Mouse (Mus musculus) spleen, postnatal 36 days (tissue): ENCODE results near the gene Syk.

Experiments used
- DNase-seq, 2 experiments: peaks; one replicate each; pipeline ENCODE4 v3.0.0; 2022; ENCODE audit warnings: low spot score in 2 of 2, mixed read lengths in 1 of 2

Gene Syk

GRCm38 (mm10) chr13:52582878-52583661, at the start of gene Syk:
Gene Syk (plus strand): TSS chr13:52583173.
- peak; percentile 79 to 82 for DNase-seq

DNA sequence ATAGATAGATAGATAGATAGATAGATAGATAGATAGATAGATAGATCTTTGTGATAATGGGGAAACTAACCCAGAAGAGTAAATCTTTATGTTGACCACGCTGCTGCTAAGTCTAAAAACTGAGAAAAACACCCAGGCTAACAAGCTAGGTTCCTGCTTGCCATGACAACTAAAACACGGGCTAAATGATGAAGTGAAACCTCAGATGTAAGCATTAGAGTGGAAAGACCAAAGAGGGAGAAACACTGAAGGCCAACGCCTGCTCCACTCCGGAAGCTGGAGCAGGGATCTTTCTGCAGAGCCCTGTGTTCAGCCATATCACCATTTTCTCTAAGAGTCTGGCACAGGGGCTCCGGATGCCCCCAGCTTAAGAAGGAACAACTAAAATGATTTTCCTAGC, 49.3 kb upstream of the Syk start:
- peak; percentile 36 to 46 for DNase-seq

GRCm38 (mm10) chr13:52535542-52535941, 47.4 kb upstream of the Syk start:
- DNase-seq, result peak; percentile 70 to 76

DNA sequence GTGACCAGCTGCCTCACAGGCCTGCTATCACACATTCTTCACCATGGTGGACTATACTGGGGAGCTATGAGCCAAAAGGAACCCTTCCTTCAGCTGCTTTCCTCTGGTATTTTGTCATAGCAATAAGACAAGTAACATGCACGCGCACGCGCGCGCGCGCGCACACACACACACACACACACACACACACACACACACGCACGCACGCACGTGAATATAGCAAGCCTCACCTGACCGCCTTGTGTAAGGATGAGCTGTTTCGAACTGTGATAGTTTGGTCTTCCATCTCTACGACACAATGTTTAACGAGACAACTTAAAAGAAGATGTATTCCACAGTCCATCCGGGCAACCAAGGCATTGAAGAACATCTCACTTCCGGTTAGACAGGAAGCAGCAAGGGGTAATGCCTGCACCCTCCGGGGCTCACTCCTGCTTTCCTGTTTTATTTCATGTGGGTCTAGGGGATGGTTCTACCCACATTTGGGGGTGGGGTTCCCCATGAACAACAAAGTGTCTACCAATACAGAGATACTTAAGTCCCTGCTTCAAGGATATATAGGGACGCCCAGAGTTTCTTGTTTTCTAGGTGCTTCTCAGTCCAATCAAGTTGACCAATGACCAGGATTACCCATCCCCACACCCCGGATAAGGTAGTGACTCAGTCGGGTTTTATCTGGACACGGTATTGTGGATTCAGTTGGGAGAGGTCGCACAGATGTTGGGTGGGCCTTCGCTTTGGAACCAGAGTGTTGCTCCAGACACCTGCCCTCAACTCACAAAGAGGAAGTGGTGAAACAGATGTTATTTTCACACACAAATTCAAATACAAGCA, 45.0 kb upstream of the Syk start:
- peak; percentile 60 to 66 for DNase-seq

DNA sequence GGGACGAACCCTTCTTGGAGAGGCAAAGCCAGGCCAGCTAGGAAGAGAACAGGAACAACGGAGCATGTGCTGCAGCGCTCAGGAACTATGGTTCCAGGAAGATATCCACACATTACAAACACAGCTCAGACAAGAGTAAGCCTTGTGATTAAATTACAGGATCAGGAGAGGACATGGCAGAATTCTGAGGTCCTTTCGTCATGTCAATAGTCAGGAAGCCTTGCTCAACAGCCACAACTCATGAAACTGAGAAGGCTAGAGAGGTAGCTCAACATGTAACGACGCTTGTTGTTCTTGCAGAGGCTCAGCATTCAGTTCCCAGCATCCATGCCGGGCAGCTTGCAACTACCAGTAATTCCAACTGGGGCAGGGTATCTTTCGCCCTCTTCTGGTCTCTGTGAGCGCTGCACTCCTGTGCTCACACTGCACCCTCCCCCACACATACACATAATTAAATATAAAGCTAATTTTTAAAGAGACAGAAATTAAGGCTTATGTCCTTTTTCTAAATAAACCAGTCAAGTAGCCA, 44.3 kb upstream of the Syk start:
- peak in 1 of 2 experiments; percentile 23 for DNase-seq

GRCm38 (mm10) chr13:52539461-52539860, 43.5 kb upstream of the Syk start:
- peak; percentile 53 to 60 for DNase-seq

DNA sequence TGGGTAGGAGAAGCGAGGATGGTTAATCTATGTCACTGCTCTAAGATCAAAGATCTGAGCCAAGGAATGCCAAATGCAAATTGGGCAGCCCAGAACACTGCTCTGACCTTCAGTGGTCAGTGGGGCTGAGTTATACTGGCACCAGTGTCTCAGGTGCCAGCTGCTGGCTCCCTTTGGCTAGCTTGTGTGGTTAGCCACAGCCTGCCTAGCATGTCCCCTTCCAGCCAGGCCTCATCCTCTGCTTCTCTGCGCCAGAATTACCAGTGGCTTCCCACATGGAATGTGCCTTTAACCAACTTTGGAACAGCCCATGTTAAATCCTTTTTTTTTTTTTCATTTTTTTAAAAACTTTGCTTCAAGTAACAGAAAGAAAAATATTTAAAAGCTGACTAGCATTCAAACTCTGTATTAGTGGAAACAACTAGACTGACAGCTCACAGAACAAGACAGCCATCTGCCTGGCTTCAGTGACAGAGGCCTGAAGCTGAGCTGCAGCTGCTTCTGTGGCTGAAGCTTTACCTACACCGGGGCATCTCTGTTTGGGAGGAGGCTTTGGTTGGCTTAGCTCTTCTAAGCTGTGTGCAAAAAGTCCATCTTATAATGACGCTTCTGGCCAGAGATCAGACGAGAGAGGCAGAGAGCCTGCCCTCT, 41.5 kb upstream of the Syk start:
- no peak for DNase-seq

DNA sequence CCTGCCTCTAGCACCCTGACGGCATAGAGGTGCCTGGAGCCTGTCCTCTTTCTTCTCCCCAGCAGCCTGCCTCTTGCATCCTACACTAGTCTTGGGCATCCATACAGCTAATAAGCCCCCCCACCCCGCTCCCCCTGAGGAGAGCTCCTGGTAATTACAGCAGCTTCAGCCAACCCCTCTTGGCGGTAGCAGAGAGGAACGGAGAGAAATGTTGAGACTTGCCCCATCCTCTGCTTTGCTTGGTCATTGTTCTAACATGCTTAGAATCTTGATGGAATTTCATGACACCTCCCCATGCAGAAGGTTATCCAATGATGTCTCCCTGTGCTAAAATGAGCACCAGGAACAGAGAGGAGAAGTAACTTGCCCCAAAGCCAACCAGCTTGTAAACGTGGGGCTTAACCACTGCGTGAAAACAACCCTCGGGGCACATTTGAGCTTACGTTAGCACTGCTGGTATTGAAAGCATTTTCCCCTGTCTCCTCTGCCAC, 40.9 kb upstream of the Syk start:
- no peak for DNase-seq

GRCm38 (mm10) chr13:52542636-52543035, 40.3 kb upstream of the Syk start:
- no peak for DNase-seq

- DNase-seq, result no peak
Observed at GRCm38 (mm10) chr13:52546288-52546687, 36.7 kb upstream of the Syk start.

GRCm38 (mm10) chr13:52550690-52551193, 32.2 kb upstream of the Syk start:
- no peak for DNase-seq

GRCm38 (mm10) chr13:52551275-52551674, 31.7 kb upstream of the Syk start:
- DNase-seq, result peak; percentile 56 to 63

GRCm38 (mm10) chr13:52552822-52553477, 30.0 kb upstream of the Syk start:
- no peak for DNase-seq

DNA sequence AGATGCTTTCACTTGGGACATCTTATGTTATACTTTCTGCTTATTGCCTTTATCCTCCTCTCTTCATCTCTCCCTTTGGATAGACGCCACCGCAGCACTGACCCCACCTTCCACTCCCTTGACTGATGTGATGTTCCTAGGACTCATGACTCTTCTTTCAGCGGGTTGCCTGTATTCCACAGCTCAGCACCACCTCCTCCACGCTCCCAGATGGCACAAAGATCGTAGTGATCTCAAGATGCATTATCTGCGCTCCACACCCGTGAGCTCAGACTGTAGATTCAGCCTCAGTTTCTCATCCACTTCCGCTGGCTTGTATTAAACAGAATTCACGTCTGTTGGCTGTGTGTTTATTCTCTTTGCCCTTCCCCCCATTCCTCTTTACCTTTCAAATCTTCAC, 28.3 kb upstream of the Syk start:
- DNase-seq, result no peak

GRCm38 (mm10) chr13:52557421-52557820, 25.6 kb upstream of the Syk start:
- no peak for DNase-seq

GRCm38 (mm10) chr13:52561367-52562165, 21.4 kb upstream of the Syk start:
- no peak for DNase-seq

DNA sequence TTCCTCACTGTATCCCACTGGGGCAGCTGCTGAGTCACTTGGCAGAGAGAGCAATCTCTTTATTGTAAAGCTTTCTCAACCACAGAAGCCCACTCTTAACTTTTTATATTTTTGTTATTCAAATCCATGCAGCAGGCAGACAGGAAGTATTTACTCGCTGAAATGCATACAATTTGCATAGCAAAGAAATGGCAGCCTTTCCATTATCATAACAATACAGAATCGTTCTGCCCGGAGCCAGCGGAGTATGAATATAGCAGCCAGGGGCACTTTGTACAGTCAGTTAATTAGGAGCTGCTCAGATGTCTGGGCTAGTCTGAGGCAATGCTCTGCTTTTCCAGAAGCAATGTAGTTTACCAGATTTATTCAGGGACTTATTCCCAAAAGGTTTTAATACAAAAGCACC, 20.8 kb upstream of the Syk start:
- peak; percentile 54 to 65 for DNase-seq

DNA sequence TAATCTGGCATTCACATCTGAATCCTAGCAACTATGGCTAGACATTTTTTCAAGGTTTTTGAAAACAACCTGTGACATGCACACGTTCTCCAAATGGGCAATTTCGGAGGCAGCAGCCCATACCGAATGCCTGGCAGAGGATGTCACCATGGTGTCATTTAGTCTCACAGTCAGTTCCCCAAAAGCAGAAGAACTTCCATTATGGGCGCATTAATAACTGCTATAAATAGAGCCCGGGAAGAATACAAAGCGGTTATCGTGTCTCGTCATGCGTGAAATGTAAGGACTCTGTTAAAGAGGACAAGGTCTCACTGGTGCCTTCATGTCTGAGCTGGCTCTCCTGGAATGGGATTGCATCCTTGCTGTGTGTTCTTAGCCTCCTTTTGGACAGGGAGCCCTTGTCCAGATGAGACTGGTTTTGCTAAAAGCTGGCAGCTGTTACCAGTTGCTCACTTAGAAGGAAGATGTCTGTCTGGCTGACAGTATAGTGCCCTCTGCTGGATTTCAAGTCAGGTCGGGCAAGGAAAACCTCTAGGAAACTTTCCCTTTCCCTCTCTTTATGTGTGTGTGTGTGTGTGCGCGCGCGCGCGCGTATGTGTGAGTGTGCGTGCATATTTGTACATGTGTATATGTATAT, 17.8 kb upstream of the Syk start:
- peak in 1 of 2 experiments; percentile 30 for DNase-seq

DNA sequence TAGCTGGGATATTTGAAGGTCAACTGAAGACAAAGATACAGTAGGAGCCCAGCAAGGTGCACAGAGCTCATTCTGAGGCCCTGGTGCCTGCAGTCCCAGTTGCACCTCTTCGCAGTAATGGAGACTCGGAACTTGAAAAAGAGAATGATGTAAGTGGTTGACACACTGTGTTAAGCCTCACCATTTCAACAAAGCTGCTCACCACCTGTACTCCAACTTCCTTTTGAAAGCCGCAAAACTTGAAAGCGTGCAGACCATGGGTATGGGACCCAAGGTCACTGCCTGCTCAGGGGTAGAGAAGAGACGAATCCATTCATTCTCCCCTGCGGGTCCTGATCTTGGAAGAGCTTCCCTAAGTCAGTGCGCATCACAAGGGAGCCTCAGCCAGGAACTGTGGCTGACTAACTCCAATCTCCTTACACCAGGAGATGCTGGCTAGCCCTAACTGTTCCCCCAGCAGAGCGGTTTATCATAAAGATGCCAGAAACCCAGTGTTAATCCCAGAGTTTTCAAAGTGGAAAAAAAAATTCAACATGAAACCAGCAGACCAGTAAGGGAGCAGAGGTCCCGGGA, 16.7 kb upstream of the Syk start:
- DNase-seq, result peak; percentile 74 to 78
